Mouse (Mus musculus) embryo, embryonic 11 days (tissue): ENCODE measurements at regions not wholly inside any gene's neighbourhood (a gene's known extent, or its start where the extent isn't known, plus 50 kb on each side); places are given as distances from the start of the nearest gene placed in this dataset.
A peak's percentile ranks its signal among the peaks of the same experiment; 100 is the strongest.

Experiments used
- DNase-seq: peaks from one replicate; pipeline ENCODE4 v3.0.0-alpha.2; 2015

- DNase-seq, result no peak
Measured at GRCm38 (mm10) chr5:54741440-54741839, 743.1 kb downstream of the Stim2 start.

- DNase-seq, result no peak
Measured at GRCm38 (mm10) chr5:54746973-54747372, 748.7 kb downstream of the Stim2 start.

- no peak for DNase-seq
Measured at GRCm38 (mm10) chr5:54753372-54753771, 755.1 kb downstream of the Stim2 start.

- DNase-seq, result no peak
Measured at GRCm38 (mm10) chr5:54759657-54760056, 761.4 kb downstream of the Stim2 start.

GRCm38 (mm10) chr5:54763019-54763418 lies 764.7 kb downstream of the Stim2 start:
- DNase-seq, result no peak

- DNase-seq, result peak; percentile 75
Measured at GRCm38 (mm10) chr5:54796953-54797450, 798.7 kb downstream of the Stim2 start.

GRCm38 (mm10) chr5:54827076-54827475 lies 828.8 kb downstream of the Stim2 start:
- DNase-seq, result no peak
